Mouse (Mus musculus) hindbrain, embryonic 10.5 days (tissue): ENCODE measurements around the gene Adsl. TPM values are rescaled to one million over a fixed set of nuclear protein-coding genes. Genes with fewer than 3 reads are reported as not detected.
A peak's percentile ranks its signal among the peaks of the same experiment; 100 is the strongest.
"Not testable (repeated sequence)": the region's sequence is repeated elsewhere in the genome, so short reads cannot be mapped to it uniquely, and the experiment has no call there.

Experiments
- DNase-seq: peaks from one replicate; pipeline ENCODE4 v3.0.0-alpha.2; 2017; ENCODE audit warnings: low spot score
- H3K27ac ChIP-seq: fragments of 300-500 bp; sonication (generic); 2 replicates; pipeline ENCODE4 v1.5.1; 2016; ENCODE audit warnings: mild to moderate bottlenecking, moderate library complexity
- H3K27me3 ChIP-seq: fragments of 300-500 bp; sonication (generic); 2 replicates; pipeline ENCODE4 v1.6.1; 2016; ENCODE audit warnings: mild to moderate bottlenecking; ENCODE audit not compliant: poor library complexity, insufficient read depth, severe bottlenecking
- H3K36me3 ChIP-seq: fragments of 300-500 bp; sonication (generic); 2 replicates; pipeline ENCODE4 v1.6.1; 2016; ENCODE audit warnings: mild to moderate bottlenecking, moderate library complexity
- H3K4me1 ChIP-seq: fragments of 300-500 bp; sonication (generic); replicated peaks from 2 replicates; pipeline ENCODE4 v1.6.1; 2016; ENCODE audit warnings: mild to moderate bottlenecking
- H3K4me3 ChIP-seq: fragments of 300-500 bp; sonication (generic); 2 replicates; pipeline ENCODE4 v1.5.1; 2016; ENCODE audit warnings: mild to moderate bottlenecking, moderate library complexity
- H3K9me3 ChIP-seq: fragments of 300-500 bp; sonication (generic); 2 replicates; pipeline ENCODE4 v1.6.1; 2016; ENCODE audit warnings: mild to moderate bottlenecking, moderate library complexity
- WGBS: fragments of 180-500 bp; shearing (Covaris S2); methylation state at CpG from one replicate; pipeline ENCODE4 v1.1.7; 2016; 5-methylcytosine and 5-hydroxymethylcytosine counted together
- polyA plus RNA-seq: library from polyadenylated mRNA; unstranded; fragments of >200 nt; fragmentation: Nextera tagmentation; extraction: Ambion mirVana; gene quantifications from 2 replicates; pipeline ENCODE4 v1.2.1, GENCODE M21; 2016

Gene Adsl
- polyA plus RNA-seq, 1 experiment from 2014 or later, result 195 TPM

DNA sequence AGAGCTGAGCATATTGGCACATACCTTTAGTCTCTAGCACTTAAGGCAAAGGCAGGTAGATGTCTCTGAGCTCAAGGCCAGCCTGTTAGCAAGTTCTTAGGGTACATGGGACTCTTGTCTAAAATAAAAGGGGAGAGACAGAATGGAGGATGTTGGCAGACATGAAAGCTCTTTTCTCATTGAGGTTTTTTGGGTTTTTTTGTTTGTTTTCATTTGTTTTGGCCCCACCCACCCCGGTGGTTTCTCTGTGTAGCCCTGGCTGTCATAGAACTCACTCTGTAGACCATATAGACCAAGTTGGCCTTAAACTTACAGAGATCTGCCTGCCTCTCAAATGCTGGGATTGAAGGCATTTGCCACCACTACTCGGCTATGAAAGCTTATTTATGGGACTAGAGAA lies 24.1 kb upstream of the Adsl start:
- H3K4me1 ChIP-seq, result no peaks in the 10 kb centered on the region; the same call in 1 of the 2 replicates
- H3K36me3 ChIP-seq, result peaks cover 97% of the 10 kb centered on the region
- no peaks in the 10 kb centered on the region for H3K9me3 ChIP-seq
- WGBS, result 93% methylated on average over 2 of the region's 2 CpGs
- DNase-seq, result no peak
- H3K27me3 ChIP-seq, result no peaks in the 10 kb centered on the region
- H3K27ac ChIP-seq, result no peak overlapping the region
- no peak overlapping the region for H3K4me3 ChIP-seq

DNA sequence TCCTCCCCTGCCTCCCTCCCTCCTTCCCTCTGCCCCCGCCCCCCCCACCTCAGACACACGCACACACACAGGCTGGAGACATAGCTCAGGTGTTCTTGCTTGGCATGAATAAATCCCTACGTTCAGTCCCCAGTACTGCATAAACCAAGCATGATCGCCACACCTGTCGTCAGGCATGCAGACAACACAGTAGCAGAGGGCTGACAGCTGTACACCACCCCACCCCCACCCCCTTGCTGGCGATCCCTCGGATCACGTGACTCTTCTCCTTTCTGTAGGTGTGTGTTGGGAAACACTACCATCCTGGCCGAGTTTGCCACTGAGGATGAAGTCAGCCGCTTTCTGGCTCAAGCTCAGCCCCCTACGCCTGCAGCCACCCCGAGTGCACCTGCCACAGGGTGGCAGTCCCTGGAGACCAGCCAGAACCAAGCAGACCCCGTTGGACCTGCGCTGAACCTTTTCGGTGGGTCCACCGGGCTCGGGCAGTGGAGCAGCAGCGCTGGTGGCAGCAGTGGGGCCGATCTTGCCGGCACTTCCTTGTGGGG lies 19.4 kb upstream of the Adsl start:
- H3K4me3 ChIP-seq, result no peak overlapping the region
- no peaks in the 10 kb centered on the region for H3K9me3 ChIP-seq
- no peak for DNase-seq
- WGBS, result 84% methylated on average over 20 of the region's 20 CpGs
- H3K36me3 ChIP-seq, result peaks cover 85% of the 10 kb centered on the region
- no peak overlapping the region for H3K27ac ChIP-seq
- H3K27me3 ChIP-seq, result no peaks in the 10 kb centered on the region
- peaks cover 6% of the 10 kb centered on the region; the same call in 1 of the 2 replicates for H3K4me1 ChIP-seq

DNA sequence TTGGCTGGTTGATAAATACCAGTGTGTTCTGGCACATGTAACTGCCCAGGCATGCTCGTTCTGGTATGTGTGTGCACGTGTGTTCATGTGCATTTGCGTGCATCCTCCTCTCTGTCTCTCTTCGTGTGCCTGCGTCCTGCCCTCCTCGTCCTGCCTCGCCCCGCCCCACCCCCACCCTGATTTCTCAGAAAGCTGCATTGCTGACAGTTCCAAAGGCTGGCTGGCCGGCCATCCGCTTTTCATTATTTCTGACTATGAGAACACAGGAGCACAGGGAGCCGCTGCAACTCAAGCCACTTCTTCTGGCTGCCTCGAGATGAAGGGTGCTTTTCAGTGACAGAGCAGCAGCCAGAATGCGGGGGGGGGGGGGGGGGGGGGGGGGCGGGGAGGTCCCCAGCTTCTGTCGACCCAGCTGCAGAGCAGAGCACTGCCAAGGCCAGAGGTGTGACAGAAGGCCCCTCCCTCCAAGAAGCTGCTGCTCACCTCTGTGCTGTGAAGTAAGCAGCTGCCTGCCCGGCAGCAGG lies 18.2 kb upstream of the Adsl start:
- Histone ChIP-seq H3K36me3 (peaks cover 85% of the 10 kb centered on the region), H3K4me3 (no peak overlapping the region), H3K4me1 (peaks cover 6% of the 10 kb centered on the region; the same call in 1 of the 2 replicates), H3K9me3 (no peaks in the 10 kb centered on the region), H3K27me3 (no peaks in the 10 kb centered on the region), H3K27ac (0 out of 2 replicates have a peak overlapping the region, but pooled peaks have one; percentile 29)
- 25% methylated on average over 16 of the region's 16 CpGs for WGBS
- DNase-seq, result peak; percentile 59

DNA sequence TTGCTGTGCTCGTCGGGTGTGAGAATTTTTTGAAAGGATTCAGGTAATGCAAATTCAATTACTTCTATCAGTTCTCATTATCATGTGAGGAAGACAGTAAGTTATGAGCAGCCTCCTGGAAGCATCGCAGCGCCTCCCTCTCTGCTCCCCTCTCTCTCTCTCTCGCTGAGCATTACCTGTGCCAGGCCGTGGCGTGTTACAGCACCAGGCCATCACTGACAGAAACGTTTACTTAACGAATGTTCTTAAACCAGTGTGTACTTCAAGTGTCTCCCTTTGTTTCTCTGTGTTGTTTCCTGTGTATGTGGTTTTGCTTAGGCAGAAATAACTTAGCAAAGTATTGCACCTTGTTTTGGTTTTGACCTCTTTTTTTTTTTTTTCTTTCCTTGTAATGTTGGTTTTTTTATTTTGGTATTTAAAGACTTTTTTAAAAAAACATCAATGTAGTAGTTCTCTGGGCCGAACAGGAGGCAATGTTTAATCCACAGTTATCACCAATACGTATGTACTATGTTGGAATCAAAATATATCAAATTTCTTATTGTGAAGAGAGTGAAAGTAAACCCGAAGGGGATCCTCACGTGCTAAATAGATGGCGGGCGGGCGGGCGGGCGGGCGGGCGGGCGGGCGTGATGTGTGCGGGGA lies 17.5 kb upstream of the Adsl start:
- not testable (repeated sequence) for H3K4me3 ChIP-seq, H3K9me3 ChIP-seq, DNase-seq, H3K27ac ChIP-seq, H3K4me1 ChIP-seq, H3K27me3 ChIP-seq
- peaks cover 85% of the 10 kb centered on the region for H3K36me3 ChIP-seq
- WGBS, result 93% methylated on average over 23 of the region's 23 CpGs

DNA sequence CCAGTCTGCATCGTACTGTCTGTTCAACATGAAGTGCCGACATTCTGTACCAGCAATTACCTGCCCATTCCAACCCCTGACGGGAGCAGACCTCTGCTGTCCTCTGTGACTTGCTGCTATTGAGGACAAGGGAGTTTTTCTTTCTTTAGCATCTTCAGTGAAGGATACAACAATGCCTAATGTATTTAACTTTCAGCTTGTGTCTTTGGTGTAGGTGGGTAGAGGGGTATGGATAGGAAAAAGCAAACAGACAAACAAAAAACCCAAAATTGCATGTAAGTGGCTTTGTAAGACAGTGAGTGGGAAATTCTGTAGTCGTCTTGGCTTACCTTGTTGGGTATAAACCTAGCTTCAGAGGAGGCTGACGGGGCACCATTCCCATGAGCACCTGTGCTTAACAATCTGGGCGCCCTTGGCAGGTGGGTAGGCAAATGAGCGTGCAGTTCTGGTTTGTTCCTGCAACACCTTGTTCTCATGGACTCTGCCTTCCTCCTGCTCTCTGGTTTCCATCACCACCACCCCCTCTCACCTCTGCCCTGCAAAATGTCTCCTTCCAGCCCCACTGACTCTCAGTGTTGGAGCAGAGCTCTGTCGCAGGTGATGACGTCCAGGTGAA lies 16.8 kb upstream of the Adsl start:
- Histone ChIP-seq H3K27ac (no peak overlapping the region), H3K27me3 (no peaks in the 10 kb centered on the region), H3K9me3 (no peaks in the 10 kb centered on the region), H3K36me3 (peaks cover 84% of the 10 kb centered on the region), H3K4me3 (no peak overlapping the region), H3K4me1 (peaks cover 10% of the 10 kb centered on the region)
- DNase-seq, result no peak
- 95% methylated on average over 9 of the region's 9 CpGs for WGBS

DNA sequence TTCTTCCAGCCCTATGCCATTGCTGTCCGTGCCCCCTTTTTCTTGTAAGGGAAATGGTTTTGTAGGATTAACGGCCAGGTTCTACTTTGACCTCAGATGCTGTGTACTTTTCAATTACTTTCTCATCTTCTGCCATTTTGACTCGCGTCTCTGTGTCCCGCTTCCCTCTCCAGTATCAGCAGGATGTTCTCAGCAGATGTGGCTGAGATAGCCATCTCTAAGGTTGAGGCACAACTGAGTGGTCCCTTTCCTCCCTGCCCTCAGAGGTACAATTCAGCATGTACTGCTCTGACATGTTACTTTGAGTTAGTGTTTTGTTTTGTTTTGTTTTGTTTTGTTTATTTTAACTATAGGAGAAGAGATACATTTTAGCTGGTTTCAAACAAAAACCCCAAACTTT lies 13.4 kb upstream of the Adsl start:
- no peak for DNase-seq
- H3K4me3 ChIP-seq, result no peak overlapping the region
- H3K9me3 ChIP-seq, result no peaks in the 10 kb centered on the region
- WGBS, result 94% methylated on average over 5 of the region's 5 CpGs
- H3K36me3 ChIP-seq, result peaks cover 53% of the 10 kb centered on the region
- no peak overlapping the region for H3K27ac ChIP-seq
- H3K27me3 ChIP-seq, result no peaks in the 10 kb centered on the region
- peaks cover 17% of the 10 kb centered on the region for H3K4me1 ChIP-seq

DNA sequence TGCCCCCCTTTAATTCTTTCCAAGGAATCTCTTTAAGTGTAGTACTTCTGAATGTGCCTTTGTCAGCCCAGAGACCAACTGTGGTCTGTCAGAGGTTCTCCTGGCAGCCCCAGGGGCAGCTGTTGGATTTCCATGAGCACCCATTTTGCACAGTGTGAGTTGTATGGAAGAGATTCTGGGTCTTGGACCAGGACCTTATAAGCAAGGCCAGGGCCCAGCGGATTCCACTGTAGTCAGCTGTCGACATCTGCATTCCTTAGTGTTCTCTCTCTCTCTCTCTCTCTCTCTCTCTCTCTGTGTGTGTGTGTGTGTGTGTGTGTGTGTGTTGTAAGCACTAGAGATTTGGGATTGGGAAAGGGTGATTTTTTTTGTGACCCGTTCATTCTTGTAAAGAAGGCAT lies 11.6 kb upstream of the Adsl start:
- no peaks in the 10 kb centered on the region for H3K27me3 ChIP-seq
- peaks cover 11% of the 10 kb centered on the region for H3K4me1 ChIP-seq
- H3K36me3 ChIP-seq, result peaks cover 47% of the 10 kb centered on the region
- H3K4me3 ChIP-seq, result no peak overlapping the region
- WGBS, result 66% methylated on average over 3 of the region's 3 CpGs
- H3K27ac ChIP-seq, result no peak overlapping the region
- DNase-seq, result no peak
- H3K9me3 ChIP-seq, result no peaks in the 10 kb centered on the region

DNA sequence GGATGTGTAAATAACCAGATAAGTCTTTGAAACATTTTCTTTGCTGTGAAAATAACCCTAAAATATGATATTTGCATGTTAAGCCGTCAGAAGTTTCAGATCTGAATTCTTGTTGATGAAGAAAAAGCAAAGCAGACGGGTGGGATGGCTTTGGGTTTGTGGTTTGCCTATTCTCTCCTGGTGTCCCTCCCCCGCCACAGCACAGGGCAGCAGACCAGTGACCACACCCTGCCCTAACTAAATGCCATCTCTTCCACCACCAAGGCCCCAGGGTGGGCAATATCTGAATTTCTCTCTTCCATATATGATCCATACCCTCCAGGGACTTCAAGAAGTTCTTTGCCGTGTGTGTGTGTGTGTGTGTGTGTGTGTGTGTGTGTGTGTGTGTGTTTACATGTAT lies 9.7 kb upstream of the Adsl start:
- H3K27me3 ChIP-seq, result no peaks in the 10 kb centered on the region
- H3K4me3 ChIP-seq, result no peak overlapping the region
- peaks cover 41% of the 10 kb centered on the region for H3K36me3 ChIP-seq
- H3K4me1 ChIP-seq, result peaks cover 11% of the 10 kb centered on the region
- DNase-seq, result no peak
- H3K27ac ChIP-seq, result no peak overlapping the region
- H3K9me3 ChIP-seq, result no peaks in the 10 kb centered on the region
- WGBS, result 79% methylated on average over 4 of the region's 4 CpGs

DNA sequence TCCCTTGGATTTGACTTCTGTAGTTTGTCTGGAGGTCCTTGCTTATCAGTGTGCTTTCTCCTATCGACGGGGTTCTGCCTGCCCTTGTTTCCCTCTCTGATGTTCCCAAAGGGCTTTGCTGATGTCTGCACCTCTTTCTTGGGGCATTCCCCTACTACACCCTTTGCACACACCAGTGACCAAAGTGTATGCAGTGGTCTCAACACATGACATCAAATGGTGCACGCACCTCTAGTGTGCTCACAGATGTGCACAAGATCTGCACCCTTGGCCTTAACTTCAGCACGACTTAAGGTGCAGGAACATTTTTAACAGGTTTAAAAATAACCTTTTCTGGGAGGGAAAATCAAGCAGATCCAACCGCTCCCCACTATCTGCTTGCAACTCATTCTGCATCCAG lies 8.9 kb upstream of the Adsl start:
- Histone ChIP-seq H3K4me1 (peaks cover 11% of the 10 kb centered on the region), H3K9me3 (no peaks in the 10 kb centered on the region), H3K4me3 (no peak overlapping the region), H3K36me3 (peaks cover 33% of the 10 kb centered on the region), H3K27me3 (no peaks in the 10 kb centered on the region), H3K27ac (no peak overlapping the region)
- DNase-seq, result no peak
- 79% methylated on average over 5 of the region's 5 CpGs for WGBS

DNA sequence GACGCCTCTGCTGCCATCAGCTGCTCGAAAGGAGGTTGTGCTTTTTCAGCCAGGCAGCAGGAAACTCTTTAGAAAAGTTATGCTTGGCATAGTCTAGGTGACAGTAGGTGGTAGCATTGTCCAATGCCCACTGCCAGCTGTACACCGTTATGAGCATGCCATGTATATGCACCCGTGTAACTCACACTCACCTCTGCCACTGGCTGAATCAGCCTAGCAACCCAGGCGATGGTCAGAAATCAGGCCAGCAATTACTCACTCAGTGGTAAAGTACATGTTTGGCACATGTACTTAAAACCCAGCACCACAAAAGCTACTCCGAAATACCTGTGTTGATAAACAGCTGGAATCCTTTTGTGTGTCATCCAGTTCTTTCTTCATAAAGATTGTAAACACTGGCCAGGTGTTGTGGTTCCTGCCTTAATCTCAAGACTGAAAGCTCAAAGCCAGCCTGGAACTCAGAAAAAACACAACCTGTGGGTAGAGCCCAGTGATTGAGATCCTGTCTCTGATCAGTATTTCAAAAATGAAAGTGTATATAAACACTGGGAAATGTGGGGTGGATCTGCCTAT lies 6.7 kb upstream of the Adsl start:
- no peak overlapping the region for H3K27ac ChIP-seq
- H3K9me3 ChIP-seq, result no peaks in the 10 kb centered on the region
- H3K4me3 ChIP-seq, result no peak overlapping the region
- WGBS, result 87% methylated on average over 6 of the region's 6 CpGs
- H3K4me1 ChIP-seq, result peaks cover 6% of the 10 kb centered on the region
- no peak for DNase-seq
- no peaks in the 10 kb centered on the region for H3K27me3 ChIP-seq
- peaks cover 14% of the 10 kb centered on the region for H3K36me3 ChIP-seq

DNA sequence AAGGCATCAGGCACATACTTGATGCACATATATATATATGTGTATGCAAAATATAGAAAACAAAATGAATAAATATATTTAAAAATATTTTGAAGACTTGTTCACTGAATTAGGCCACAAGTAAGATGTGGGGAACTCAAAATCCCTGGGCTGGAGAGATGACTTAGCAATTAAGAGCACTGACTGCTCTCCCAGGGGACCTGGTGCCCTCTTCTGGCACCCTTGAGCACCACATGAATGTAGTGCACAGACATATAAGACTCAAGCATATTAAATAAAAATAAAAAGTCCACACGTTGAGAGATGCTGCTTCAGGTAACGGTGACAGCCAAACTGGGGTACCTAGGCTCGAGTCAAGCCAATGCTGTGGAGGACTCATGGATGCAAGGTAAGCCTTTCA lies 2.4 kb upstream of the Adsl start:
- H3K4me3 ChIP-seq, result no peak overlapping the region
- H3K27ac ChIP-seq, result no peak overlapping the region
- DNase-seq, result no peak
- H3K9me3 ChIP-seq, result no peaks in the 10 kb centered on the region
- no peaks in the 10 kb centered on the region for H3K27me3 ChIP-seq
- 69% methylated on average over 3 of the region's 3 CpGs for WGBS
- peaks cover 14% of the 10 kb centered on the region for H3K4me1 ChIP-seq
- peaks cover 28% of the 10 kb centered on the region for H3K36me3 ChIP-seq

DNA sequence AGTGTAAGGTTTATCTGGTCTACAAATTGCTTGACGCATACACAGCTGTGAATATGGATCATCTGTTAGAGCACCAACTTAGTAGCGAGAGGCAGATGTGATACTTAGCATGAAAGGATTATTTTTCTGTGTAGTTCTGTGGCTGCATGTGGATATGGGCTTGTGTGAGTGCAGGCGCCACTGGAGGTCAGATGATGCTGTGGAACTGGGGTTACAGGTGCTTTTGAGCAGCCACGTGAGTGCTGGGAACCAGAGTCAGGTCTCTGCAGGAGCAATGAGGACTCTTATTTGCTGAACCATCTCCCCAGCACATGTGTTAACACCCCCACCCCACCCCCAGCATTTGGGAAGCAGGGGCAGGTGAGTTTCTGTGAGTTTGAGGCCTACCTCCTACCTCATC lies 1.1 kb downstream of the Adsl start:
- H3K27me3 ChIP-seq, result no peaks in the 10 kb centered on the region
- peaks cover 14% of the 10 kb centered on the region for H3K4me1 ChIP-seq
- H3K4me3 ChIP-seq, result peak overlapping the region; percentile 88
- WGBS, result 70% methylated on average over 4 of the region's 4 CpGs
- H3K27ac ChIP-seq, result peak overlapping the region; percentile 90
- no peaks in the 10 kb centered on the region for H3K9me3 ChIP-seq
- peaks cover 40% of the 10 kb centered on the region for H3K36me3 ChIP-seq
- DNase-seq, result no peak

DNA sequence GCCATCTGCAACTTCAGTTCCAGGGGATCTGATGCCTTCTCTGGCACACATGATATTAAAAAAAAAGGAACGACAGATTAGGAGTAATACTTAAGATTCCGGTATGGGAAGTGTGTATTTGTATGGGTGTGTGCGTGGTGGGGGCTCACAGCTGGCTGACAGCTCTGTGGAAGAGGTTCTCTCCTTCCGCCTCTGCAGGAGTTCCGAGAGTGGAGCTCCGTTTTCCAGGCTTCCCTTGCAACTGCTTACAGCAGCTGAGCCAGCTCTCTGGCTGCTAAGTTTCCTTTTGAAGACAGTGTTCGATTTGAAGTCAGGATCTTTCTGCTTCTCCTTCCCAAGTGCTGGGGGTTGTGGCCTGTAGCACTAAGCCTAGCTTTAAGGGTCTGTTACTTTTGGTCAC lies 1.8 kb downstream of the Adsl start:
- peaks cover 14% of the 10 kb centered on the region for H3K4me1 ChIP-seq
- peaks cover 46% of the 10 kb centered on the region for H3K36me3 ChIP-seq
- peak overlapping the region; percentile 88 for H3K4me3 ChIP-seq
- WGBS, result 96% methylated on average over 7 of the region's 7 CpGs
- no peaks in the 10 kb centered on the region for H3K9me3 ChIP-seq
- no peaks in the 10 kb centered on the region for H3K27me3 ChIP-seq
- no peak overlapping the region for H3K27ac ChIP-seq
- DNase-seq, result no peak
